Mouse (Mus musculus) megakaryocyte, embryonic 14.5 days (primary cell): ENCODE data around the gene Naa11. TPM values are rescaled to one million over a fixed set of nuclear protein-coding genes. Genes with fewer than 3 reads are reported as not detected.

ENCODE experiments used
- H3K27me3 ChIP-seq: replicated peaks from 2 replicates; pipeline ENCODE3; 2012; ENCODE audit warnings: inconsistent platforms
- H3K36me3 ChIP-seq: replicated peaks from 2 replicates; pipeline ENCODE3; 2012; ENCODE audit warnings: low read length, inconsistent platforms, mixed read lengths
- H3K4me1 ChIP-seq: 2 replicates; pipeline ENCODE4 v1.6.1; 2012; ENCODE audit warnings: inconsistent platforms
- H3K4me3 ChIP-seq: replicated peaks from 2 replicates; pipeline ENCODE3; 2012; ENCODE audit warnings: moderate library complexity, mild to moderate bottlenecking, inconsistent platforms
- H3K9me3 ChIP-seq: 2 replicates; pipeline ENCODE4 v1.6.1; 2012; ENCODE audit warnings: inconsistent platforms
- FLI1 ChIP-seq: IDR thresholded peaks from 2 replicates; pipeline ENCODE4 v1.6.1; 2012; ENCODE audit warnings: low read length, inconsistent platforms, mixed read lengths
- GATA1 ChIP-seq: IDR thresholded peaks from 3 replicates; pipeline ENCODE4 v1.6.1; 2012; ENCODE audit warnings: mixed read lengths, low read length, inconsistent platforms, borderline replicate concordance
- polyA plus RNA-seq: library from polyadenylated mRNA; stranded (reverse); fragments of >175 nt; gene quantifications from 2 replicates; pipeline ENCODE4 v1.2.3, GENCODE M21; 2012; ENCODE audit warnings: low replicate concordance; ENCODE audit not compliant: insufficient read depth

The Naa11 gene
- polyA plus RNA-seq, 1 experiment, result not detected

DNA sequence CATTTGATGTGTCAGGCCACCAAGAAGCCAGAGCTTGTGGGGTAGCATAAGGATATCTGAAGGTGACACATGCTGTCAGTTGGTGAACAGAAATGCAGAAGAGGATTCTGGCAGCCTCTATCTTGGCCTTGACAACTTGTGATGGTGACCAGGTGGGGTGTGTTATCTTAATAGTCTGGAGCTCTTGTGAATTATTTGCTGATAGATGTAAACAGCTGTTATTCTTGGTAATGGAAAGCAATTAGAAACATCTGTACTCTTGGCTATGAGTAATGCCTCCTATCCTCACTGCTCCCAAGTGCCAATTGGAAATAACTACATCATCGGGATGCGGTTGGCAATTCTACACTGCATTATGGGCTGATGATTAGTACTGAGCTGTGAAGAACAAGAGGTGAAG is 43.4 kb downstream of the Naa11 start:
- Histone ChIP-seq H3K9me3 (no peaks in the 10 kb centered on the region), H3K27me3 (no peaks in the 10 kb centered on the region), H3K4me1 (no peaks in the 10 kb centered on the region), H3K4me3 (no peak overlapping the region), H3K36me3 (no peaks in the 10 kb centered on the region)
- no peak for TF ChIP-seq GATA1
- TF ChIP-seq FLI1, result no peak

DNA sequence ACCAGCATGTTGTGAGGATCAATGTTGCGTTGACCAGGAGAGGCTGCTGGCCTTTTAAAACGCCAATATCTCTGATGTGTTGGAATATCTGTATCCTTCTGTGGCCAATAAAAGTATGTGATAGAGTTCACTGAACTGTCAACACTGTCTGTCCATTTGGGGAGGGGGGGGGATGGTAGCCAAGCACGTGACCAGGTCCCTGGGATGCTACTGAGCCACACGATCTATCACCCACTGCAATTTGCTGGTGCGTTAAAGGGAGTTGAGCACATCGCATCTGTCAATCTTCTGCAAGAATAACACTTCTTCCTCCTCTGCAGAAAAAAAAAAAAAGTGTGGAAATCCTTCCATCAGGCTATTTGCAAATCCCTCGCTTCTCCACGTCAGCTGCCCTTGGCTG is 43.9 kb downstream of the Naa11 start:
- H3K36me3 ChIP-seq, result no peaks in the 10 kb centered on the region
- no peaks in the 10 kb centered on the region for H3K9me3 ChIP-seq
- TF ChIP-seq FLI1 (no peak), GATA1 (no peak)

DNA sequence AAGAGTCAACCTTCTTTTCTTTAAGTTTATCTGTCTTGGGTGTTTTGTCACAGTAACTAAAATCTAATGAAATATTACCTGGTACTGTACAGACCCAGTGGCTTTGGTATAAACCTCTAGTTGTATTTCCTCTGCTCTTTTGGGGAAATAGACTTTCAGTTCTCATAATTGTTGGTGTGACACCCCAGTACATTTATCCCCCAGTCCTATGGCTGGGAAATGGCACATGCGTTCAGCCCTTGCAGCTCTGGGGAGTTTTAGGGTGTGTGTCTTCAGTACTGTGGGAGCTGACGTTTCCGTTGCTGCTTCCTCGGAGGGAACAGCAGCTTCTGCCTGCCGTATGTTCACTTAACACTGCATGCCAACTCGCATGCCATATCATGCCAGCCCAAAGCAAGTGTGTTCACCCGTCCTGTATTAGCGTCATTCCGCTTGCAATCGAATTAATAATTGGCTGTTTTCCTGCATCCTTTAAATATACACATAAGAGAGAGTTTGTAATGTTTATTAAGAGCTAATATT is 46.4 kb downstream of the Naa11 start:
- H3K4me1 ChIP-seq, result no peaks in the 10 kb centered on the region
- no peaks in the 10 kb centered on the region for H3K27me3 ChIP-seq
- no peak overlapping the region for H3K4me3 ChIP-seq
- no peaks in the 10 kb centered on the region for H3K36me3 ChIP-seq
- H3K9me3 ChIP-seq, result no peaks in the 10 kb centered on the region
- TF ChIP-seq GATA1, result no peak
- TF ChIP-seq FLI1, result no peak

More for the DNA sequence above, 43.9 kb downstream of the Naa11 start:
- Histone ChIP-seq H3K4me3 (no peak overlapping the region), H3K4me1 (no peaks in the 10 kb centered on the region), H3K27me3 (no peaks in the 10 kb centered on the region)

GRCm38 (mm10) chr5:97345129-97345528 is 47.0 kb downstream of the Naa11 start:
- TF ChIP-seq GATA1 (no peak), FLI1 (no peak)
- Histone ChIP-seq H3K27me3 (no peaks in the 10 kb centered on the region), H3K36me3 (no peaks in the 10 kb centered on the region), H3K4me3 (no peak overlapping the region), H3K9me3 (no peaks in the 10 kb centered on the region), H3K4me1 (no peaks in the 10 kb centered on the region)

GRCm38 (mm10) chr5:97344144-97344543 is 48.0 kb downstream of the Naa11 start:
- Histone ChIP-seq H3K4me1 (no peaks in the 10 kb centered on the region), H3K9me3 (no peaks in the 10 kb centered on the region), H3K27me3 (no peaks in the 10 kb centered on the region), H3K36me3 (no peaks in the 10 kb centered on the region), H3K4me3 (no peak overlapping the region)
- TF ChIP-seq GATA1 (no peak), FLI1 (no peak)

DNA sequence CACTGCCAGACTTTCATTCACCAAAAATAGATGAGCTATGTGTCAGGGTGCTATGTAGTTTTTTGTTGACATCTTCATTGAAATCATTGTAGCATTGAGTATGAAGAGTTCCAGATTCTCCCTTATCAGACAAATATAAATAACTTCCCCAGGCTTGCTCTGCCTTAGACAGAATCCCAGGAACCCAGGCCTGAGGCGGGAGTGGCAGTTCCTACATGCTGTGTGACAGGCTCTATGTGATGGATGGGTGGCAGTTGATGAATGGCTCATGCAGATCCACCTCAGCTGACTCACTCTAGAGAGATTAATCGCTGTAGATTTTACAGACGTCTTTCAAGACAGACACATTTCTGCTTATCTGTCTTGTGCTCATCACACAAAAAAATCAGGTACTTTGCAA is 57.4 kb downstream of the Naa11 start:
- Histone ChIP-seq H3K4me3 (no peak overlapping the region), H3K9me3 (no peaks in the 10 kb centered on the region), H3K36me3 (no peaks in the 10 kb centered on the region), H3K4me1 (no peaks in the 10 kb centered on the region), H3K27me3 (no peaks in the 10 kb centered on the region)
- TF ChIP-seq GATA1 (no peak), FLI1 (no peak)

Other genes starting within 250 kb of the Naa11 start
- gene Gk2, start 64.6 kb upstream of the Naa11 start, polyA plus RNA-seq, result not detected in 2 replicates